ENCODE assay signal across 12 mouse cellular contexts in genomic region chr13:44480128-44480527, GRCm38 (mm10).
DNase-seq lines count a peak whose midpoint lies in the region; ATAC-seq and TF ChIP-seq lines count a peak whose summit lies in the region.
"Had no signal": no experiment of that assay in that cellular context is flagged by ENCODE, and none has a peak within 500 bp of the region (broad histone marks: within the 10 kb centered on the region; RNA-seq: fewer than 3 reads in every experiment).

No protein-coding gene starts in this region.

- no peak overlapping the region for H3K4me3 ChIP-seq in kidney, embryonic 14.5 days (ENCODE audit: low read length)
- peak overlapping the region; percentile 10; the same call in 1 of the 2 replicates for H3K4me3 ChIP-seq in bone marrow macrophage, adult 2 months (ENCODE audit: insufficient read depth, low read length)
- peak overlapping the region; percentile 35 for H3K4me3 ChIP-seq in macrophage (ENCODE audit: inconsistent target)
- H3K4me3 ChIP-seq: forebrain, embryonic 15.5 days; heart, adult 2 months had no signal

- 70% methylated on average over 7 of the region's 7 CpGs for WGBS in kidney, embryonic 14.5 days
- WGBS in macrophage (ENCODE audit: missing documents) = 3% methylated on average over 7 of the region's 7 CpGs

- no peak overlapping the region for H3K9ac ChIP-seq in kidney, embryonic 14.5 days (ENCODE audit: low read depth, low read length)
- H3K9ac ChIP-seq: forebrain, embryonic 15.5 days had no signal

- H3K36me3 ChIP-seq in kidney, embryonic 14.5 days (ENCODE audit: control insufficient read depth, insufficient read depth, low read length) = no peaks in the 10 kb centered on the region
- H3K36me3 ChIP-seq in macrophage (ENCODE audit: inconsistent target) = no peaks in the 10 kb centered on the region
- H3K36me3 ChIP-seq: forebrain, embryonic 15.5 days had no signal

- H3K4me1 ChIP-seq in kidney, embryonic 14.5 days (ENCODE audit: control insufficient read depth, insufficient read depth, low read length) = peaks cover 5% of the 10 kb centered on the region; the same call in 1 of the 2 replicates
- H3K4me1 ChIP-seq in bone marrow macrophage, adult 2 months (ENCODE audit: control insufficient read depth, insufficient read depth, low read length) = peaks cover 52% of the 10 kb centered on the region

- DNase-seq in kidney, adult 11 months = peak; percentile 33
- peak; percentile 59 for DNase-seq in kidney, adult 9 months
- no peak for DNase-seq in left cerebral cortex, postnatal 10 days (ENCODE audit: extremely low spot score in 1 of 2, low spot score in 2 of 2)
- no peak for DNase-seq in gastrocnemius, postnatal 14 days
- DNase-seq in testis, postnatal 14 days (ENCODE audit: low spot score) = no peak
- DNase-seq: cerebellum, adult 11-12 months had no signal

- H3K4me2 ChIP-seq in kidney, embryonic 14.5 days (replicated peaks; ENCODE audit: low read depth, low read length) = no peak overlapping the region
- H3K4me2 ChIP-seq: forebrain, embryonic 15.5 days had no signal

- intact Hi-C loops in left cerebral cortex, postnatal 10 days (cut with DNase I) = no loop called here
- intact Hi-C loops in gastrocnemius, postnatal 14 days (cut with DNase I; ENCODE audit: low total_unique reads) = no loop called here

- TF ChIP-seq POLR2A in bone marrow macrophage, adult 2 months (IDR thresholded peaks at IDR 0.05; ENCODE audit: borderline replicate concordance, low read depth, low read length) = no peak

- no peaks in the 10 kb centered on the region for H3K27me3 ChIP-seq in kidney, embryonic 14.5 days (ENCODE audit: control insufficient read depth, insufficient read depth, low read length)
- H3K27me3 ChIP-seq: forebrain, embryonic 15.5 days had no signal

- H3K9me3 ChIP-seq in kidney, embryonic 14.5 days (ENCODE audit: control insufficient read depth, low read length) = no peaks in the 10 kb centered on the region
- H3K9me3 ChIP-seq: forebrain, embryonic 15.5 days had no signal

- no peak for ATAC-seq in kidney, embryonic 14.5 days (ENCODE audit: low FRiP score, low TSS enrichment)
- ATAC-seq: forebrain, embryonic 15.5 days; inflammation-experienced regulatory T-cells, adult 6 months had no signal

- no peak overlapping the region for H3K27ac ChIP-seq in kidney, embryonic 14.5 days (ENCODE audit: low read depth, low read length)
- peak overlapping the region; percentile 68 for H3K27ac ChIP-seq in bone marrow macrophage, adult 2 months (ENCODE audit: insufficient read depth, low read depth, low read length)
- peak overlapping the region; percentile 92 for H3K27ac ChIP-seq in macrophage
- H3K27ac ChIP-seq: forebrain, embryonic 15.5 days; heart, adult 2 months had no signal

- TF ChIP-seq CTCF in bone marrow macrophage, adult 2 months (IDR thresholded peaks at IDR 0.05; ENCODE audit: low read depth, low read length) = no peak

- H3K79me2 ChIP-seq in macrophage (ENCODE audit: inconsistent target) = peaks cover 17% of the 10 kb centered on the region; the same call in 1 of the 2 replicates

Comparison
In these comparisons a context has a peak if more than half of its experiments do, and no peak if none do; other contexts are left out.
1. DNase-seq: peak in kidney, adult 11 months (single experiment) and kidney, adult 9 months (single experiment); none in left cerebral cortex, postnatal 10 days (0 of 2), gastrocnemius, postnatal 14 days (single experiment) and testis, postnatal 14 days (single experiment).